Mouse (Mus musculus) gastrocnemius, postnatal 10 days (tissue): ENCODE results near the gene Rap1gap2. TPM values are rescaled to one million over a fixed set of nuclear protein-coding genes. Genes with fewer than 3 reads are reported as not detected.

Source experiments
- DNase-seq: peaks from one replicate; pipeline ENCODE4 v3.0.0; 2021; ENCODE audit warnings: mixed read lengths
- total RNA-seq, 2 experiments: library from RNA; stranded (reverse); gene quantifications; 2 replicates each; pipeline ENCODE4 v1.2.3; 2021

The Rap1gap2 gene
- total RNA-seq, 2 experiments from 2014 or later, result 15.0 to 16.1 TPM

- DNase-seq, result no peak
Observed at GRCm38 (mm10) chr11:74411943-74412342, 198.8 kb downstream of the Rap1gap2 start.

DNA sequence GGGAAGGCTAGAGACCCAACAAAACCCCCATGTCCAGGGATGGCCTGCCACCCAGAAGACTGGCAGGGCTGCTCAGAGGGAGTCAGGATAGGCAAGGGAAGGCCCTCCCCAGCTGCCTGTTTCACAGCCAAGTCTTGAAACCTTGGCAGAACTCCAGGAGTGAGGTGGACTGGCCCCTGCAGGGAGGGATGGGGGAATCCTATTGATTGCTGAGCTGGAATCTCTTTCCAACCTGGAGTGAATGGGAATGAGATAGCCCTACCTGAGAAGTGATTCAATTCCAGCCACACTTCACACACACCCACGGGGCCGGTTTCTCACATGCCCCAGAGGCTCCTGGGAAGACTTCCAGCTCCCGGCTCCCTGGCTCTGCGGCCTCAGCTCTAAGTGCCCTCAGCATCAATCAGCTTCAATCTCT, 200.9 kb downstream of the Rap1gap2 start:
- DNase-seq, result peak; percentile 48

DNA sequence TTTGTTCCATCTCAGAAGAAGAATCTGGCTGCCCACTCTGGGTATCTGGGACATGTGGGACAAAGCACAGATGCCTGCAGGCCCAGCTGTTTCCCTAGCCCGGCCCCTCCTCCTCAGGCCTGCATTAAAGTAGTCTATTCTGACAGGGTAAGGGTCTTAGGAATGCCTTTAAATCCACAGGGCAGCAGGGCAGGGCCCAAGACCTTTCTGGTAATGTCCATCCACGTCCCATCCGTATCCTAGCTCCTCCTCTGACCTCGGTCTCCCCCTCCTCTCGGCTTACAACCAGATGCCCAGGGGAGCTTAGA, 201.3 kb downstream of the Rap1gap2 start:
- DNase-seq, result no peak

DNA sequence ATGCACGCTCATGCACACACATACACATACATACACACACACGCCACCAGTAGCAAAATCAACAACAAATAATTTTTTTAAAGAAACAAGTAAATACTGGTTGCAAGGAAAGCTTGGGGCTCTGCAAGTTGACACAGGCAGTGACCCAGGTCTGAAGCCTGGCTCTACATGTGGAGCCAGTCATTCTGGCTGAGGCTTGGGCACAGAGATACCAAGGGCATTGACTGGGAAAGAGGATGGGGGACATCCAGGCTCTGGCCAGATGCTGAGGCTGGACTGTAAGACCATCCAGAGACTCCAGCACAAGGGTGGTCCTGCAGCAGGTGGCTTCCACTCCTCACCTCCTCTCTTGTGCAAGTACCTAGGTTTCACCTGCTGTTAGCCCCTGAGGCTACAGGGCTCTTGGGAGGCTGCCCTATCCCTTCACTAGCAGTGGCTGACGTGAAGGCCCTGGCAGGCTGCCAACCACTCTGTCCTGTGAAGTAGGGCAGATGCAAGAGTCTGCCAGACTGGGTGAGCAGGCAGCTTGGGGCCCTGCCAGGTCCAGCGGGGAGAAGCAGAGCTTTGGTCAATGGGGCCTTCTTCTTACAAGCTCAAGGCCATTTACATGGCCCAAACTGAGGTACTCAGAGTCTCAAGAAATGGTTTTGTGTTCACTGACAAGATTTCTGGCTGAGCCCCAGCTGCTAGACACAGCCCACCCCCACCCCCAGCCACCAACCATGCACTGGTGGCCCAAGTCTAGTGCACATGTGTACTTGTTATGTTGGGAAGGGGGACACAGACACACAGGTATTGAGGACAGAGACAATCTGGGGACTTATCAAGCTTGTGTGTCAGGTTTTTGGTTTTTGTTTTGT, 201.9 kb downstream of the Rap1gap2 start:
- DNase-seq, result peak; percentile 91

- DNase-seq, result no peak
Observed at GRCm38 (mm10) chr11:74405201-74405600, 205.5 kb downstream of the Rap1gap2 start.

DNA sequence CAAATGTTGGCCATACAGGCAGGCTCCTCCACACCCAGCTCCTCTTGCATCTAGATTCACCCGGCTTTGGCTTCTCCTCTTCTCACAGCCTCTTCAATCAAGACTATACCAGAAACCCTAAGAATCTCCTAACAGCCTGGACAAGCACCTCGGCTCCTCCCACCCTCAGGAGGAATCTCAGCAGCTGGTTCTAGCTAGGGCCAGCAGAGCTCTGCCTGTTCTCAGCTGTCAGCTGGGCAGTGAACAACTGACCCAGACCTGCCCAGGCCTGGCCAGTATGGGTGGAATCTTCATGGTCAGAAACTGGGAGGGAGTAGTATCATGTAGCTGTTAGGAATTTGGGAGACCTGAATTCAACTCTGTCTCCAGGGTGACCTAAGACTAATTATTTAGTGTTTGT, 206.5 kb downstream of the Rap1gap2 start:
- DNase-seq, result peak; percentile 53

GRCm38 (mm10) chr11:74402126-74402525, 208.6 kb downstream of the Rap1gap2 start:
- no peak for DNase-seq

DNA sequence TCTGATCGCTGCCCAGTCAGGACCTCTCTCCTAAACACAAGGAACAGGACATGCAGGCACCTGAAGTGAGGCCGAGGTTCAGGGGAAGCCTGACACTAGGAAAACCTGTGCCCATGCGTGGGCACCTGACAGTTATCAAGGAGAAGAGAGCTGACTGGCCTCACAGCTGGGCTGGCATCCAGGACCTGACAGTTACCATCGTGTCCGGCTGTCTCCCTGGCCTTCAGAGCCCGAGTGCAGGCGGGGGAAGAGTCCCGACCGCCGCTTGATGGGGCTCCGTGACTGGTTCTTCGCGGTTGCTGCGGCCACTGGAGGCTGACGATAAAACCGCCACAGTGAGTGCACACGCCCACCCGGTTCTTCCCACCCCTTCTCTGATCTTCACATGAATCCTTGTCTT, 215.1 kb downstream of the Rap1gap2 start:
- no peak for DNase-seq

DNA sequence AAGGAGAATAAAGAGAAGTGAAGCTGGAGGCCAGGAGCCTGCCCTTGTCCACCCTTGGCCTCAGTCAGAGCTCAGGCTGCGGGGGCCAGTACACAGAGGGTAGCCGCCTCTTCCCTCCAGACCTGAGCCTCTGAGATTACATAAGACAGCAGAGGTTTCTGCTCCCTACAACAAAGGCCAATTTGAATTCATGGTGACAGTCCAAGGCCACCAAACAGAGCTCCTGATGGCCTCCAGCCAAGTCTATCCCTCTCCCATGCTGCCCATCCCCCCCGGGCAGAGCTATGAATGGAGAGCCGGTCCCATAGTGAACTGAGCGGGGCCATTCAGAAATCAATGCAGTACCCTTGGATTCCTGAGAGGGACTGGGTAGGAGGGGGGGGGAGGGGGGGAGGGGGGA, 217.2 kb downstream of the Rap1gap2 start:
- DNase-seq, result no peak

DNA sequence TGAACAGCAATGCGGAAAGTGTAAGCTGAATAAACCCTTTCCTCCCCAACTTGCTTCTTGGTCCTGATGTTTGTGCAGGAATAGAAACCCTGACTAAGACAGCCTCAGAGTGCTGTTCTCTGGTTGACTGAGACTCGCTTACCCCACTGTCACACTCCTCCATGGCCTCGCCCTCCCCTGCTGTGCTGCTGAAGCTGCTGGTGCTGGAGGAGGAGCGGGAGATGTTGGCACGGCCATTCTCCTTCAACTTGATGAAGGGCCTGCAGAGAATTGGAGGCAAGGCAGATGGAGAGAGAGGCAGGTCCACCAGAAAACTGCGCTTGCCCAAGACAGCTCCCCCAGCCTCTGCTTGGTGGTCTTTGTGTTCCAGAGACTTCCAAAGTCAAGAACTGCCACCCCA, 217.8 kb downstream of the Rap1gap2 start:
- DNase-seq, result no peak

DNA sequence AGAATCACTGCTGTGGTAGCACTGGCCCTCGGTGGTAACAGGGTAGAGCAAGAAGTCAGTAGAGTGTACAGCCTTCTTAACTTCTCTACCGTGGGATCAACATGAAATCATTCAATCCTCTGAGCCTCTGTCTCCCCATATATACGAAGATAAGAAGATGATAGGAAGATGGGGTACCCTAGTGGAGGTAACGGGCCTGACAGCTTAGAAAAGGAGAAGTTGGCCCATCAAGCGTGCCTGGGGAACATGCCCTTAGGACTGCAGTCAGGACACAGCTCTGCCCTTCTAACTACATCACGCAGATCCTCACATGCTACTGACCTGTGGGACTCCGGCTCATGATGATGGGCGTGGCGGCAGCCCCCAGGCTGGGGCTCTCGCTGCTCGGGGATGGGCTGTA, 218.8 kb downstream of the Rap1gap2 start:
- DNase-seq, result no peak

- DNase-seq, result peak; percentile 27
Observed at GRCm38 (mm10) chr11:74387203-74387602, 223.5 kb downstream of the Rap1gap2 start.

DNA sequence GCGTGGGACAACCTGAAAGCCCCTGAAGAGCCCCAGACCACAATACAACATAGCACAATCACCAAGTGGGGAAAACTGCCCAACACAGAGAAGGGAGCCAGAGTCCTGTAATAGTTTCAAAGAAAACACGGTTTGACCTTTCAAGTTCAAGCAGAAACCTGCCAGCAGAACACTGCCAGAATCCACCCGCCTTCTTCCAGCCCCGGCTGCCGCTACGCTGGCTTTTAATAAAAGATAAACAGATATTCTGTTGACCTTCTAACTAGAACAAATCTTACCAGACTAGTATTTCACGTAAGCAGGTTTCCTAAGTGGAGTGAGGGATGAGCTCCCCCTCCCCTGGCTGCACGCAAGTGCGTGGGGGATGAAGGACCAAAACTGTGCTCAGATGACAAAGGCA, 225.0 kb downstream of the Rap1gap2 start:
- no peak for DNase-seq

DNA sequence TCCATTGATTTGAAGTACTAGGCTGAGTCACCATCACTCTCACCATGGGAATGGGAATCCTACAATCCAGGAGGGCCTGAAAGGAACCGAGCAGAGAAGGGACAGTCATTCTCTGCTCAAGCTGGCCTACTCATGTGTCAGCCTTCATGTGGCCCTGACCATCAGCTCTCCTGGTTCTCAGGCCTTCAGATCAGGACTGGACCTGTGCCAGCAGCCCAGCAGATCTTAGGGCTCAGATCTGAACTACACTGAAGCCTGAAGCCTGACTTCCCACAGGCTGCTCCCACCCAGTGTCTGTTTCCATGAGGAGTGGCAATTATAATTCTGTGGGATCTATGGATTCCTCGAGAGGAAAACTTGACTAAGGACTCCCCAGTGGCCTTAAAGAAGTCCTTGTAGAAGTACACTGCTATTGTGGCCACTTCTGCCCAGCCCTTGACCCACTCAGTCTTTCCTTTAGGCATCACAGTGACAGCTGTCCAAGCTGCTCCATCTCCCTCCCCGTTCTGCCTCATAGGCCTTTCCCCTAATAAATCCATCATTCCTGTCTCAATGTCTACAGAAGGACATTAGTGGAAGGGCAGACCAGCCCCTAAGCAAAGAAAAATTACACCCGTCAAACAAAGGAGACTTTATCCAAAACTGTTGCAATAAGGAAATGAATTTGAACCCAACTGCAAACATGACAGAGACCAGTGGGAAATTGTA, 231.4 kb downstream of the Rap1gap2 start:
- no peak for DNase-seq

GRCm38 (mm10) chr11:74376847-74377246, 233.9 kb downstream of the Rap1gap2 start:
- DNase-seq, result peak; percentile 41

- DNase-seq, result peak; percentile 78
Observed at GRCm38 (mm10) chr11:74371393-74372100, 239.2 kb downstream of the Rap1gap2 start.

DNA sequence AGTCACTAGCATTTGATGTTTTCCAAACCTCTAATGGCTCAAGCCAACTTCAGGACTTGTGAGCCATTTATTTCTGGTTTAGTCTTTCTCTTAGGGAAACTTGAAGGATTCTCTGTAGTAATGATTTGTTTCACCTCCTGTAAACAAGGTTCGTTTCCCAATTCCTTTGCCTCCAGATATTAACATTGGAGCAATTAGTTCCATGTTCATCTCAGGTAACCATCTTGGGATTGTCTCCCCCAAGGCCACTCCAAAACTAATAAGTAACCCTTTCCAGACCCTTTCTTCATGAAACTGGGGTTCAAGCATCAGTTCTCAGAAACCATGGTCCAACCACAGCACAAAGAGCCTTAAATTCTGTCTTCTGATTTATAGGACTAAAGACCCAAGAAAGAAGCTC, 248.9 kb downstream of the Rap1gap2 start, which contains the start of gene Olfr412:
Gene Olfr412, plus strand, starts transcription at position 301 of the 400 bp plus-strand sequence.
- no peak for DNase-seq

GRCm38 (mm10) chr11:74352550-74352949, 258.2 kb downstream of the Rap1gap2 start, which contains the start of gene Olfr411:
Gene Olfr411, minus strand, starts transcription at chr11:74352650.
- no peak for DNase-seq

- DNase-seq, result no peak
Observed at GRCm38 (mm10) chr11:74337931-74338330, 272.8 kb downstream of the Rap1gap2 start, which contains the start of gene Olfr410. Gene Olfr410, minus strand, starts transcription at chr11:74338031.
